Mouse (Mus musculus) hindbrain, embryonic 16.5 days (tissue): ENCODE results near the gene Tex44. TPM values are rescaled to one million over a fixed set of nuclear protein-coding genes. Genes with fewer than 3 reads are reported as not detected.

ENCODE experiments used
- ATAC-seq: fragments of 200-750 bp; cut with Nextera tagmentation; 2 replicates; pipeline ENCODE4 v1.8.0; 2017; ENCODE audit warnings: moderate TSS enrichment, moderate library complexity
- H3K27ac ChIP-seq: fragments of 300-500 bp; sonication (generic); 2 replicates; pipeline ENCODE4 v1.5.1; 2014; ENCODE audit warnings: low read depth, mild to moderate bottlenecking, control low read depth, low read length, moderate library complexity
- H3K27me3 ChIP-seq: fragments of 300-500 bp; sonication (generic); replicated peaks from 2 replicates; pipeline ENCODE4 v1.6.1; 2014; ENCODE audit warnings: low read length; ENCODE audit not compliant: control insufficient read depth, insufficient read depth
- H3K36me3 ChIP-seq: fragments of 300-500 bp; sonication (generic); 2 replicates; pipeline ENCODE4 v1.6.1; 2014; ENCODE audit warnings: mild to moderate bottlenecking, low read length, moderate library complexity, mixed read lengths; ENCODE audit not compliant: control insufficient read depth, insufficient read depth
- H3K4me1 ChIP-seq: fragments of 300-500 bp; sonication (generic); 2 replicates; pipeline ENCODE4 v1.6.1; 2014; ENCODE audit warnings: low read depth, low read length; ENCODE audit not compliant: control insufficient read depth, insufficient read depth
- H3K4me2 ChIP-seq: fragments of 300-500 bp; sonication (generic); 2 replicates; pipeline ENCODE4 v1.6.1; 2014; ENCODE audit warnings: mild to moderate bottlenecking, low read length, control low read depth, moderate library complexity
- H3K4me3 ChIP-seq: fragments of 300-500 bp; sonication (generic); 2 replicates; pipeline ENCODE4 v1.5.1; 2014; ENCODE audit warnings: mild to moderate bottlenecking, low read length, control low read depth, moderate library complexity
- H3K9ac ChIP-seq: fragments of 300-500 bp; sonication (generic); 2 replicates; pipeline ENCODE4 v1.6.1; 2014; ENCODE audit warnings: low read depth, mild to moderate bottlenecking, control low read depth, low read length, moderate library complexity
- H3K9me3 ChIP-seq: fragments of 300-500 bp; sonication (generic); 2 replicates; pipeline ENCODE4 v1.6.1; 2014; ENCODE audit warnings: mild to moderate bottlenecking, low read length, moderate library complexity; ENCODE audit not compliant: control insufficient read depth
- WGBS: fragments of 180-500 bp; shearing (Covaris S2); extraction: QIAGEN DNeasy Blood & Tissue Kit; methylation state at CpG from one replicate; pipeline ENCODE4 v1.1.7; 2014; 5-methylcytosine and 5-hydroxymethylcytosine counted together
- polyA plus RNA-seq: library from polyadenylated mRNA; unstranded; fragments of >200 nt; fragmentation: Nextera tagmentation; extraction: Ambion mirVana; gene quantifications from 2 replicates; pipeline ENCODE4 v1.2.1, GENCODE M21; 2015

Tex44 gene
- polyA plus RNA-seq, 1 experiment from 2014 or later = not detected

- H3K27ac ChIP-seq = peak overlapping the region; percentile 99
- peaks cover 32% of the 10 kb centered on the region for H3K4me1 ChIP-seq
- peak overlapping the region; percentile 88 for H3K9ac ChIP-seq
- WGBS = 3% methylated on average over 18 of the region's 18 CpGs
- H3K36me3 ChIP-seq = no peaks in the 10 kb centered on the region
- H3K4me3 ChIP-seq = peak overlapping the region; percentile 52
- no peaks in the 10 kb centered on the region for H3K27me3 ChIP-seq
- peak; percentile 82 for ATAC-seq
- H3K9me3 ChIP-seq = no peaks in the 10 kb centered on the region
- peak overlapping the region; percentile 96 for H3K4me2 ChIP-seq
Observed at GRCm38 (mm10) chr1:86440171-86440886, 14.2 kb downstream of the Tex44 start.

GRCm38 (mm10) chr1:86440887-86441723, 15.0 kb downstream of the Tex44 start:
- peaks cover 24% of the 10 kb centered on the region for H3K4me1 ChIP-seq
- peak; percentile 47 for ATAC-seq
- WGBS = under 1% methylated on average over 28 of the region's 29 CpGs

GRCm38 (mm10) chr1:86441724-86441979, 15.5 kb downstream of the Tex44 start:
- 0% methylated on average over 5 of the region's 5 CpGs for WGBS
- H3K4me1 ChIP-seq = peaks cover 24% of the 10 kb centered on the region
- peak; percentile 18; the same call in 1 of the 2 replicates for ATAC-seq

More at GRCm38 (mm10) chr1:86440887-86441723, 15.0 kb downstream of the Tex44 start:
- Histone ChIP-seq H3K27ac (peak overlapping the region; percentile 99), H3K4me3 (peak overlapping the region; percentile 52), H3K36me3 (no peaks in the 10 kb centered on the region), H3K9ac (peak overlapping the region; percentile 88), H3K27me3 (no peaks in the 10 kb centered on the region), H3K4me2 (peak overlapping the region; percentile 96), H3K9me3 (no peaks in the 10 kb centered on the region)

GRCm38 (mm10) chr1:86441980-86442831, 16.1 kb downstream of the Tex44 start:
- 0% methylated on average over 81 of the region's 81 CpGs for WGBS
- no peaks in the 10 kb centered on the region for H3K9me3 ChIP-seq
- H3K27me3 ChIP-seq = no peaks in the 10 kb centered on the region
- ATAC-seq = peak; percentile 73
- peak overlapping the region; percentile 96 for H3K4me2 ChIP-seq
- H3K4me3 ChIP-seq = peak overlapping the region; percentile 52
- peaks cover 24% of the 10 kb centered on the region for H3K4me1 ChIP-seq
- no peaks in the 10 kb centered on the region for H3K36me3 ChIP-seq
- H3K9ac ChIP-seq = peak overlapping the region; percentile 88
- peak overlapping the region; percentile 99 for H3K27ac ChIP-seq

More at GRCm38 (mm10) chr1:86441724-86441979, 15.5 kb downstream of the Tex44 start:
- Histone ChIP-seq H3K4me3 (peak overlapping the region; percentile 52), H3K9ac (peak overlapping the region; percentile 88), H3K36me3 (no peaks in the 10 kb centered on the region), H3K4me2 (peak overlapping the region; percentile 96), H3K27ac (peak overlapping the region; percentile 99), H3K27me3 (no peaks in the 10 kb centered on the region), H3K9me3 (no peaks in the 10 kb centered on the region)

GRCm38 (mm10) chr1:86442832-86443231, 16.7 kb downstream of the Tex44 start:
- H3K9ac ChIP-seq = peak overlapping the region; percentile 88
- peak overlapping the region; percentile 96 for H3K4me2 ChIP-seq
- no peaks in the 10 kb centered on the region for H3K36me3 ChIP-seq
- H3K27ac ChIP-seq = peak overlapping the region; percentile 99
- no peaks in the 10 kb centered on the region for H3K9me3 ChIP-seq
- no peaks in the 10 kb centered on the region for H3K27me3 ChIP-seq
- peak overlapping the region; percentile 52 for H3K4me3 ChIP-seq
- 2% methylated on average over 24 of the region's 24 CpGs for WGBS
- peak; percentile 19 for ATAC-seq
- H3K4me1 ChIP-seq = peaks cover 27% of the 10 kb centered on the region

- Histone ChIP-seq H3K27me3 (no peaks in the 10 kb centered on the region), H3K9ac (peak overlapping the region; percentile 88), H3K4me1 (peaks cover 28% of the 10 kb centered on the region), H3K4me3 (peak overlapping the region; percentile 52), H3K36me3 (no peaks in the 10 kb centered on the region), H3K4me2 (peak overlapping the region; percentile 96), H3K9me3 (no peaks in the 10 kb centered on the region), H3K27ac (peak overlapping the region; percentile 99)
- WGBS = 54% methylated on average over 8 of the region's 8 CpGs
- no peak for ATAC-seq
Observed at GRCm38 (mm10) chr1:86443386-86444172, 17.4 kb downstream of the Tex44 start.

- H3K27ac ChIP-seq = peak overlapping the region; percentile 3; the same call in 1 of the 2 replicates
- 43% methylated on average over 13 of the region's 13 CpGs for WGBS
Observed at GRCm38 (mm10) chr1:86447596-86448171, 21.6 kb downstream of the Tex44 start.

GRCm38 (mm10) chr1:86448272-86448671, 22.1 kb downstream of the Tex44 start:
- Histone ChIP-seq H3K36me3 (no peaks in the 10 kb centered on the region), H3K27me3 (no peaks in the 10 kb centered on the region), H3K9me3 (no peaks in the 10 kb centered on the region), H3K9ac (no peak overlapping the region), H3K4me1 (peaks cover 7% of the 10 kb centered on the region), H3K4me2 (no peak overlapping the region), H3K4me3 (no peak overlapping the region), H3K27ac (0 out of 2 replicates have a peak overlapping the region, but pooled peaks have one; percentile 44)
- 26% methylated on average over 4 of the region's 4 CpGs for WGBS
- no peak for ATAC-seq

More at GRCm38 (mm10) chr1:86447596-86448171, 21.6 kb downstream of the Tex44 start:
- Histone ChIP-seq H3K9ac (no peak overlapping the region), H3K4me2 (peak overlapping the region; percentile 2; the same call in 1 of the 2 replicates), H3K27me3 (no peaks in the 10 kb centered on the region), H3K4me1 (peaks cover 10% of the 10 kb centered on the region), H3K4me3 (no peak overlapping the region), H3K9me3 (no peaks in the 10 kb centered on the region), H3K36me3 (no peaks in the 10 kb centered on the region)
- ATAC-seq = no peak
